Mouse (Mus musculus) gastrocnemius, postnatal 10 days (tissue): ENCODE data around the gene Pdik1l. TPM values are rescaled to one million over a fixed set of nuclear protein-coding genes. Genes with fewer than 3 reads are reported as not detected.

Experiments used
- DNase-seq: peaks from one replicate; pipeline ENCODE4 v3.0.0; 2021; ENCODE audit warnings: mixed read lengths
- total RNA-seq, 2 experiments: library from RNA; stranded (reverse); gene quantifications; 2 replicates each; pipeline ENCODE4 v1.2.3; 2021

Pdik1l gene
- total RNA-seq, 2 experiments from 2014 or later = 5.8 to 8.4 TPM

DNA sequence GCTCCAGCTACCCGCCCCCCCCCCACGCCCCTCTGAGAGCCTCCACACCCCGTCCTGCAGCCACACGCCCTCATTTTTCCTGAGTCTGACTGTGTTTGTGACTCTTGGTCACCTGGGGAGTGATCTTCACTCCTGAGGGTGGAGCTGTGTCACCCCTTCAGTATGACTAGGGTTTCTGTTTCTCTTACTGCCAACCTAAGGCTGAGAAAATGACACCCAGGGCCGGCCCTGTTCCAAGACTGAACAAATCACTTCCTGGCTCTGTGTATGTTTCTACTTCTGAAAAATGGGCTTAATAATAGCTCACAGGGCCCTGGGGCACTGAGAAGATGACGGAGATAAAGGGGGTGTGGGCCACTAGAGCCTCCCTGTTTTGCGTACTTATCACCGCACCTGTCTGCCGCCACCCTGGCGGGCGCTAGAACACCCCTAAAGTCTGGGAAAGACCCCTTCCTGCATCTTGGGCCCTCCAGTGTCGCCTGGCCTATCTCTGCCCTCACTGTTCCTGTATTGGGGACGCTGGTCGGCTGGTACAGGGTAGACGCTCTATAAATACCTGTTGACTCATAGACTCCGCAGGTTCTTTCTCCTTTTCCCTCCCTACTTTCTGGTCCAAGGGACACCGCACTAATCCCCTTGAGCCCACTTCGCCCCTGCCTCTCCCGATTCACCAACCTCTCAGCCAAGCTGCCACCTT lies 50.0 kb downstream of the Pdik1l start:
- no peak for DNase-seq

DNA sequence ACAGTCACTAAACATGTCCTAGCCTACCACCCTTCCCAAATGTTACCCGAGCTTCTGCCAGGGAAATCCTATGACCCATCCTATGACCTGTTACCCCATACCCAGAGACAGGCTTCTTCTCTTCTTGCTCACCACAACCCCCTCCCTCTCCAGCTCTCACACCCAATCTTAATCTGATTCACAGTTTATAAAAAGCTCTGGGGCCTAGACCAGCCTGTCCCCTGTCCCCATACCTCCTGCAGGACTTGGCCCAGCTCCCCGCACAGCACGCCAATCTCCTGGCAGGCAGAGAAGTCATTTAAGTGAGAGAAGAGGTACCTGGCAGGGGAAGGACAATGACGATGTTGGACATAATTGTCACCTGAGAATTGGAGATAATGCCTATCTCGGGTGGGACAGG lies 52.8 kb downstream of the Pdik1l start:
- no peak for DNase-seq

DNA sequence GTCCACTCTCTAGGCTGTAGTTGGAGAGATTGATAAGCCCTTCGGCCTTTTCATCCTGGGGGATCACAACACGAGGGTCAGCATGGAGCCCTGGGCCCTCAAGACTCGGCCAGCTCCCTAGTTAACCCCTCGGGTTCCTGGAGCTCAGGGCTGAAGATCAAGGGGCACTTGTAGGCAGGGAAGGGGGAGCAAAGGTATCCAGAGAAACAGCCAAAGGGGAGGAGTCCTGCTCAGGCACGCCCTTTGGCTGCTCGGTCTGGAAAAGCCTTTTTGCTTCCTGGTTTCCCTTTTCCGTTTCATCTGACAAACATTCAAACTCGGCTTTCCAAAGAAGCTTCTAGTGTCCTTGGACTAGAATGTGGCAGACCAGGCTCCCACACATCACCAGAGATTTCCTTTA lies 57.3 kb downstream of the Pdik1l start:
- DNase-seq = no peak

DNA sequence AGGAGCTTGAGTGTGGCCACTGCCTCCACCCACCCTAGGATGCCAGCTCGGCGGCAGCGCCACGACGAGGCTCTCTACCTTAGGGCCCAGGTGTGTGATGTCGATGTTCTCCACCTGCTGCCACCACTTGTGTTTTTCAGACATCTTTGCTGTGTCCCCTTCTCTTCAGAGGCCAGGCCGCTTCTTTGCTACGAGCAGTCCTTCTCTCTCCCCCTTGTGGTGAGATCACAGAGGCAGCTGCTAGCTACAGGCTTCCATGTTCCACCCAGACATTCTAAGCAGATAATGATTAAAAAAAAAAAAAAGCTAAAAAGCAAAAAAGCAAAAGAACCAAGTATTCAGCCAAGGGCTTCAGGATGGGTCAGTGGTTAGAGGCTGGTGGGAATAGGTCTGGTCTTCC lies 60.5 kb downstream of the Pdik1l start, which contains the start of gene Catsper4:
Gene Catsper4, minus strand, starts transcription at position 190 of the 400 bp plus-strand sequence.
- no peak for DNase-seq

Other genes starting within 250 kb of the Pdik1l start
- not detected for gene Zfp683, start 234.1 kb downstream of the Pdik1l start, total RNA-seq
- not detected for gene Crybg2, start 227.1 kb downstream of the Pdik1l start, total RNA-seq
- gene Cd52, start 192.8 kb downstream of the Pdik1l start, total RNA-seq = 1 to 10 TPM in 1 of 2 experiments, under 1 TPM in 1; 0.70 to 2.1 TPM
- gene Ubxn11, start 185.3 kb downstream of the Pdik1l start, total RNA-seq = 1 to 10 TPM in 1 of 2 experiments, under 1 TPM in 1; 0.73 to 1.7 TPM
- gene Sh3bgrl3, start 159.1 kb downstream of the Pdik1l start, total RNA-seq = 10 to 100 TPM; 44.9 to 59.6 TPM
- gene Cep85, start 100.8 kb downstream of the Pdik1l start, total RNA-seq = 10 to 100 TPM; 50.5 to 55.0 TPM
- not detected for gene Gm7534, start 84.9 kb downstream of the Pdik1l start, total RNA-seq
- 1 to 10 TPM in 1 of 2 experiments, not detected in 1; 1.1 TPM for gene Catsper4, start 60.5 kb downstream of the Pdik1l start, total RNA-seq
- gene Cnksr1, start 49.5 kb downstream of the Pdik1l start, total RNA-seq = 1 to 10 TPM; 3.3 to 5.2 TPM
- not detected for gene E130218I03Rik, start 44.2 kb downstream of the Pdik1l start, total RNA-seq
- gene Zfp593, start 42.3 kb downstream of the Pdik1l start, total RNA-seq = 1 to 10 TPM; 3.4 to 4.3 TPM
- not detected for gene Gm30191, start 41.0 kb downstream of the Pdik1l start, total RNA-seq
- 1 to 10 TPM; 5.1 to 6.0 TPM for gene Grrp1, start 33.8 kb downstream of the Pdik1l start, total RNA-seq
- 100 to 1,000 TPM in 1 of 2 experiments, 10 to 100 TPM in 1; 78.5 to 107 TPM for gene Trim63, start 27.2 kb upstream of the Pdik1l start, total RNA-seq
- under 1 TPM; 0.29 to 0.66 TPM for gene Slc30a2, start 55.3 kb upstream of the Pdik1l start, total RNA-seq
- gene Extl1, start 96.0 kb upstream of the Pdik1l start, total RNA-seq = 10 to 100 TPM; 24.7 to 27.4 TPM
- 1 to 10 TPM; 2.4 to 2.9 TPM for gene Pafah2, start 108.4 kb upstream of the Pdik1l start, total RNA-seq
- 10 to 100 TPM; 71.2 to 74.5 TPM for gene Stmn1, start 180.4 kb upstream of the Pdik1l start, total RNA-seq
- gene Paqr7, start 208.8 kb upstream of the Pdik1l start, total RNA-seq = 1 to 10 TPM; 6.5 to 6.8 TPM
- 1 to 10 TPM in 1 of 2 experiments, under 1 TPM in 1; 0.99 to 1.2 TPM for gene Aunip, start 223.1 kb upstream of the Pdik1l start, total RNA-seq
- 100 to 1,000 TPM; 113 to 129 TPM for gene Mtfr1l, start 247.5 kb upstream of the Pdik1l start, total RNA-seq